Mouse (Mus musculus) lung, adult 2 months (tissue): Measurements from ENCODE around the gene Ubc.

Experiments used
- CTCF ChIP-seq: fragments of 200-500 bp; IDR thresholded peaks from 2 replicates; pipeline ENCODE4 v1.5.1; 2011; ENCODE audit warnings: mild to moderate bottlenecking, low read length, control low read depth; ENCODE audit not compliant: insufficient read depth
- POLR2A ChIP-seq: fragments of 200-500 bp; IDR thresholded peaks from 2 replicates; pipeline ENCODE4 v1.6.1; 2011; ENCODE audit warnings: low read depth, mild to moderate bottlenecking, control low read depth, low read length, borderline replicate concordance; ENCODE audit errors: extremely low read depth

DNA sequence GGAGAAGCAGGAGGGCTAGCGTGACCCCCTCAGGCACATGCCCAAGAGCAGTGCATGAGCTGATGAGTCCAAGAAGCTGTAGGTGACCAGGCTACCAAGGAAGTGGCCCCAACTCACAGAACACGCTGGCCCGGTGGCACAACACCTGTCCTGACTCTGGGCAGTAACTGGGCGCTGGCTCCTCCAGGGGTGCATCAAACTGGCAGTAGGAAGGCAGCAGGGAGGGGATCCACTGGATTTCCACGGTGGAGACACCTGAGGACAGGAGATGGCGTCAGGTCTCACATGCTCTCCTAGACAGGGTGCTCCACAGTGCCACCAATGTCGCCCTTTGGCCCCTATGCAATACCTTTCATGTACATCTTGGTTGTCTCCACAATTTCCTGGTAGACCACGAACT is 26.2 kb upstream of the Ubc start:
- TF ChIP-seq CTCF = no peak
- no peak for TF ChIP-seq POLR2A
